Mouse (Mus musculus): ENCODE results near the gene Rapgef5. TPM values are rescaled to one million over a fixed set of nuclear protein-coding genes. Genes with fewer than 3 reads are reported as not detected.

Gene Rapgef5
- polyA plus RNA-seq, 1 experiment from 2014 or later, result 6.3 TPM

DNA sequence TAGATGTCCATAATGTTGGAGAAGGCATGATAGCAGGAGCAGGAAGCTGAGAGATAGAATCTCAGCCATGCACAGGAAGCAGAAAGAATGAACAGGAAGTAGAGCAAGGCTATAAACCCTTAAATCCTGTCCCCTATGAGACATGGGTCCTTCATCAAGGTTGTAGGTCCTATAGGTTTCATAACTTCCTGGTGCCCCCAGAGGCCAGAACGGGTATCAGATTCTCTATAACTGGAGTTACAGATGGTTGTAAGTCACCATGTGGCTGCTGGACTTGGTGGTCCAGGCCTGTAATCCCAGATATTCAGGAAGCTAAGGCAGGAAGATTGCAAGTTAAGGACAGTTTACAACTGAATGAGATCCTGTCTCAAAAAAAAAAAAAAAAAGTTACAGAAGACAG lies 8.5 kb upstream of the Rapgef5 start:
- WGBS, result 54% methylated on average over 1 of the region's 1 CpGs
- Histone ChIP-seq H3K36me3 (no peaks in the 10 kb centered on the region), H3K4me1 (no peaks in the 10 kb centered on the region; the same call in 1 of the 2 replicates), H3K27me3 (ENCODE audit: low read depth, poor library complexity, severe bottlenecking) (no peaks in the 10 kb centered on the region), H3K9me3 (replicated peaks) (no peaks in the 10 kb centered on the region), H3K27ac (no peak overlapping the region), H3K4me3 (no peak overlapping the region)
- DNase-seq (ENCODE audit: low spot score), result no peak

DNA sequence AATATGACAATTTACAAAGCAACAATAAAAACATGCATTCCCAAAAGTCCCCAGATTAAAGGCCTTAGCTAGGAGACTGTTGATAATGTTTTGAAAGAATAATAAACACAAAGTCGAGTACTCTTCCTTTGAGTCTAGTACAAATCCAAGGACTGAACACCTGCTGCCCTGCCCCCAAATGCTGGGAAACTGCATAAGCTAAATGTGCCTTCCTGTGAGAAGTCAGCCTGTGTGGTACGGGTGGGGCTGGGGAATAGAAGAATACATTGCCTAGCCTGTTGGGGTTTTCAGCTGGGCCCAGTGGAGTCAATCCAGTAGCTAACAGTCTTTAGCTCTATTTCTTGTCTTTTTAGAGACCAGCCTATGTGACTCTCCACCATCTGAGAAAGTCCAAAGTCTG lies 6.4 kb upstream of the Rapgef5 start:
- DNase-seq (ENCODE audit: low spot score), result no peak
- Histone ChIP-seq H3K9me3 (replicated peaks) (no peaks in the 10 kb centered on the region), H3K4me3 (no peak overlapping the region), H3K27me3 (ENCODE audit: low read depth, poor library complexity, severe bottlenecking) (no peaks in the 10 kb centered on the region), H3K36me3 (no peaks in the 10 kb centered on the region), H3K4me1 (peaks cover 6% of the 10 kb centered on the region; the same call in 1 of the 2 replicates), H3K27ac (no peak overlapping the region)
- WGBS, result 68% methylated on average over 2 of the region's 2 CpGs

DNA sequence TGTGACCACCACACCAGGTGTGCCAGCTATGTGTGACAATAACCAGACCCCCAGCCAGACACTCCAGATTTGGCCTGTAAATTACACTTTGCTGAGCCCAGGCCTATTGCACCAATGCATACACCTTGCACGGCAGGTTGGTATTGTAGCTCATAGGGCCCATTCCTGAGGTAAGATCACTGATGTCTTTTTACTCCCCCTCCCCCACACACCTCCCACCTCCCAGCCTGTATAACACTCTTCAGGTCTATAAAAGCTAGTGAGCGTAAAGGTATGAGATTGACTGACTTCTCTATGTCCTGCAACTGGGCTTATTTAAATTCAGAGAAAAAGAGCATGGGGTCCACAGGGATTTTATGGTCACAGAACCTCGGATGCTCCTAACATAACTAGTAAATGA lies 3.8 kb upstream of the Rapgef5 start:
- no peaks in the 10 kb centered on the region for H3K36me3 ChIP-seq
- 86% methylated on average over 3 of the region's 3 CpGs for WGBS
- no peak for DNase-seq (ENCODE audit: low spot score)
- H3K9me3 ChIP-seq (replicated peaks), result no peaks in the 10 kb centered on the region
- peaks cover 6% of the 10 kb centered on the region; the same call in 1 of the 2 replicates for H3K4me1 ChIP-seq
- H3K4me3 ChIP-seq, result no peak overlapping the region
- no peaks in the 10 kb centered on the region for H3K27me3 ChIP-seq (ENCODE audit: low read depth, poor library complexity, severe bottlenecking)
- no peak overlapping the region for H3K27ac ChIP-seq

DNA sequence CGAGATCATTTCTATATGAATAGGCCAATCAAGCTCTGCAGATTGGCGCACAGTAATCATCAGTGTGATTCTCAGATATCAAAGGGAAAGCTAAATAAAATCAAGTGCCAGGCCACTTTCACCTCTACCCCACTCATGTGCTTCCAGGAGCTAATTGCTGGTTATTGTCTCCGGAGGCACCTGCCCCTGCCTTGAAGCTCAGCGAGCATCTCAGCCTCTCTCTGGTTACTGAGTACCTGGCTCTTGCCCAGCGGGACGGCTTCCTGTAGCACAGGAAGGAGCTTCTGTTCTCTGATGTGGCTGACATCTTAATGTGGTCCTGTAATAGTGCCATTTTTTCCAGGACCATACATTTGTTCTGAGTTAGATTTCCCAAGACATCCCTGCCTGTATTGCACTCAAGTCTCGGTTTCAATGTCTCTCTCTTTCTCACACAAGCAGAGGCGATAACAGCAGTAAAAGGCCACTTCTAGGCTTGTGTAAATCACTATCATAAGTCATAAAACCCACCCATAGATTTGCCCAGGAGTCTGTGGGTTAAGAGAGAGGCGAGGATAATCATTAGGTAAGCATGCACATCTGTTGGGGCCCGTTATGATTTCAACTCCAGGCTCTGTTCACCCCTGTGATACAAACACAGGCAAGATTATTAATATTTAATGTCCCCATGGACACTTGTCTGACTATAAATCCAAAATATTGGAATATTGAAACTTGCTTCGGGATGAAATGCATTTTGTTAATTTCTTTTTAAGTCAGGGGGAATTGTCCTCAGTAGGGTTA lies 2.9 kb upstream of the Rapgef5 start:
- peaks cover 6% of the 10 kb centered on the region; the same call in 1 of the 2 replicates for H3K4me1 ChIP-seq
- no peaks in the 10 kb centered on the region for H3K27me3 ChIP-seq (ENCODE audit: low read depth, poor library complexity, severe bottlenecking)
- H3K4me3 ChIP-seq, result no peak overlapping the region
- H3K27ac ChIP-seq, result no peak overlapping the region
- H3K9me3 ChIP-seq (replicated peaks), result no peaks in the 10 kb centered on the region
- H3K36me3 ChIP-seq, result no peaks in the 10 kb centered on the region
- 72% methylated on average over 11 of the region's 11 CpGs for WGBS
- no peak for DNase-seq (ENCODE audit: low spot score)

DNA sequence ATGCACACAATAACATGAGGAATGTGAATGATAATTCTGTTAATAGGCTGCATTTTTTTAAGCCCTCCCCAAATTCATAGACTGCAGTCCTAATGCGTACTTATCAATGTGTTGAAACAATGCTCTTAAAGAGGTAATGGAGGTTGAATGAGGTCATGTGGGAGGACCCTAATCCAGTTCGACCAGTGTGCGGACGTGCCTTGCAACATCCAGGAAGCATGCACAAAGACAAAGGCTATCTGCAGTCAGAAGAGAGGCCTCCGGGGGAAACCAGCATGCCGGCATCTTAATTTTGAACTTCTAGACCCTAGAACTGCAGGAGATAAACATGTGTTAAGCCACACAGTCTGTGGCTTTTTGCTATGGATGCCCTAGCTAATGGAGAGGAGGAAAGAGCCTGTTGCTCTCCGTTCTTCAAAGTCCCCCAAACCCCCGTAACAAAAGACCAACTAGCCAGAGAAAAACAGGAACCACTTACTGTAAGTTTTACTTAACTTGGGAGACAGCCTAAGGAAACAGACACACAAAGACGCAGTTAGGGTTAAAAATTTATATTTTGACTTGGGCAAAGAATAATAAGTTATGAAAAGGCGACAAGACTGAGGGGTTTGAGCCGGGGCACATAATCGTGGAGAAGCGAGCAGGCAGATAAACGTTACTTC lies 1.1 kb downstream of the Rapgef5 start:
- no peaks in the 10 kb centered on the region for H3K36me3 ChIP-seq
- H3K27ac ChIP-seq, result no peak overlapping the region
- H3K4me1 ChIP-seq, result peaks cover 13% of the 10 kb centered on the region; the same call in 1 of the 2 replicates
- H3K9me3 ChIP-seq (replicated peaks), result no peaks in the 10 kb centered on the region
- no peak for DNase-seq (ENCODE audit: low spot score)
- H3K27me3 ChIP-seq (ENCODE audit: low read depth, poor library complexity, severe bottlenecking), result no peaks in the 10 kb centered on the region
- 86% methylated on average over 14 of the region's 14 CpGs for WGBS
- no peak overlapping the region for H3K4me3 ChIP-seq

DNA sequence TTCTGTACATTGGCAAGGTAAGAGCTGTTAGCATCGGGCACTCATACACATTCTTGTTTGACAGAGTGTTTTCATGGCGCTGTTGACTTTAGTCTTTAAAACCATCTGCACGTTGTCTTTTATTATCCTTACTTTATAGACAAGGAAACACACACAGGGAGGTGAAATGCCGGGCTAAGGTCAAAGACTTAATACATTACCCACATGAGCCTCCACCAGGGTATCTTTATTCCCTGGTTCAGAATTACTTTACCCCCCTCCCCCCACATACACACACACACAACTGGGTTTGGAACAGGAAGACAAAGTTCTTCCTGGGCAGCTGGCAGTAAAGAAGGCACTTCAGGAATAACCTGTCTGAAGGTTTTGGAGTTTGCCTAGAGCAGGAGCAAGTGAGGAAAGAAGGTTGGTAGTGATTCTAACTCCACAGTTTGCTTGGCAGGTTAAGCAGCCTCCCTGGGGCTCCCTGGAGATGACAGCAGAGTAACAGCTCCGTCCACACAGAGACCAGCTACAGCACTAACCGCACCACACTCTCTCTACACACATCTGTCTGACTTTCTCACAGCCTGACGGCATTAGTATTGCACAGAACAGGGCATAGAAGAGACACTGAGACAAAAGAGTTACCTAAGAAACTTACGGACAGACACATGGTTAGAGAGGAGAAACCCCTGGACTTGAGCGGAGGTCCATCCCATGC lies 8.2 kb downstream of the Rapgef5 start:
- whole genome bisulfite sequencing, result 72% methylated on average over 9 of the region's 9 CpGs
- H3K27ac ChIP-seq, result no peak overlapping the region
- H3K4me3 ChIP-seq, result no peak overlapping the region
- no peaks in the 10 kb centered on the region for H3K27me3 ChIP-seq (ENCODE audit: low read depth, poor library complexity, severe bottlenecking)
- no peaks in the 10 kb centered on the region for H3K9me3 ChIP-seq (replicated peaks)
- peaks cover 13% of the 10 kb centered on the region; the same call in 1 of the 2 replicates for H3K4me1 ChIP-seq
- DNase-seq (ENCODE audit: low spot score), result no peak
- no peaks in the 10 kb centered on the region for H3K36me3 ChIP-seq

DNA sequence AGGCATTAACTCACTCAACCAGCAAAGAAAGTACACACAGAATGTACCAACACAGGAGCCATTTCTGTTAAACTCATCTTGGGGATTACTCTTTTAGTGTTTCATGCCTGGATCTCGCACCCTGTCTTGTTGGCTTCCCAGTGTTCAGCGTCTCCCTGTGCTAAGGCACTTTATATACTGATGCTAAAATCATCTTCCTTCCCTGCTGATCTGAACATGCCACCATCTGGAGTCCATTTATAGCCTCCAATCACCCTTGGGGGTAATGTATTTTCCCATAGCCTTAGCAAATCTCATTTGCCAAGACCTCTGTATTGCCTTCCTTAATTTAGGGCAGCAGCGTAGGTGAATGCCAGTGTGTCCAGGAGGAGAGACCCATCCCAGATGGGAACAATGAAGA lies 11.6 kb downstream of the Rapgef5 start:
- no peak overlapping the region for H3K4me3 ChIP-seq
- peaks cover 7% of the 10 kb centered on the region; the same call in 1 of the 2 replicates for H3K4me1 ChIP-seq
- H3K27me3 ChIP-seq (ENCODE audit: low read depth, poor library complexity, severe bottlenecking), result peaks cover 15% of the 10 kb centered on the region
- no peaks in the 10 kb centered on the region for H3K36me3 ChIP-seq
- DNase-seq (ENCODE audit: low spot score), result no peak
- H3K27ac ChIP-seq, result no peak overlapping the region
- WGBS, result 84% methylated on average over 3 of the region's 3 CpGs
- H3K9me3 ChIP-seq (replicated peaks), result no peaks in the 10 kb centered on the region

DNA sequence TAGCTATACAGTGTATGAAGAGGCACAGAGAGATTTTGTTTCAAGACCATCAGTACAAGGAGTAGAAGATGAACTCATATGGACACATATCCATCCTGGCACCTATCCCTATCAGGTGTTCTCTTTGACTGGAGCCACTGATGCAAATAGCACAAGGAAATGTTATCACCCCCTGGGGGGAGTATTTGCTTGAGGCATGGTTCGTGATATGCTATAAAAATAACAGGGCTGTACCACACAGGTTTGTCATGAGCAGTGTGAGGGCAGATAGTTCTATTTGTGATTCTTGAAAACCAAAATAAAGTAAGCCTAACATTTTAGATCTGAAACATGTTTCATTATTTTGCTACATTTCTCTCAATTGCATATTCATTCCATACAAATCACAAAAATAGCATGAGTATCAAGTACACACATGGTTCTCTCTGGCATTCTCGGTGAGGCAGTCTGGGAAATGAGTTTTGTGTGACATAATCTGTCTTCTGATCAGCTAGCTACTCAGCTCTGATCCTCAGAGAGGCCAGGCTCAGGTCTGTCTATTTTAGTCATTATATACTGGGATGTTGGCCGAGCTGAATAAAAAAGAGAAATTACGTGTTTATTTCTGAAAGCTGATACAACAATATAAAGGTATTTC lies 12.3 kb downstream of the Rapgef5 start:
- H3K4me1 ChIP-seq, result peaks cover 10% of the 10 kb centered on the region
- no peaks in the 10 kb centered on the region for H3K36me3 ChIP-seq
- peaks cover 22% of the 10 kb centered on the region for H3K27me3 ChIP-seq (ENCODE audit: low read depth, poor library complexity, severe bottlenecking)
- H3K27ac ChIP-seq, result no peak overlapping the region
- no peak overlapping the region for H3K4me3 ChIP-seq
- WGBS, result 84% methylated on average over 4 of the region's 4 CpGs
- no peaks in the 10 kb centered on the region for H3K9me3 ChIP-seq (replicated peaks)
- DNase-seq (ENCODE audit: low spot score), result no peak

DNA sequence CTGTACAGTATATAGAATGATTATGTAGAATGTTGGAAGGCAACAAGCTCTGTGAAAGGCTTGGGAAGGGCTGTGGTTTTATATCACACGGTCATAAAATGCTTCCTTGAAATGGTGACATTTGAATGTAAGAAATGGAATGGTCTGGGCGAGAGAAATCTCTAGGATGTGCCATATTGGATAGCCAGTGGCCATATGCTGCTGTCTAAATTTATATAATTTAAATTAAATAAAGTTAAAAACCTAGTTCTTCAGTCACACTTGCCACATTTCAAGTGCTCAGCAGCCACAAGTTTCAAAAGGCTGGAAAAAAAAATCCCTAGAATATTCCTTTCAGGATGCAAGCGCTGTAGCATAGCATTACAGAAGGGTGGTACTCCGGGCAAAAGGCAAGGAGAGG lies 14.8 kb downstream of the Rapgef5 start:
- 90% methylated on average over 4 of the region's 4 CpGs for WGBS
- Histone ChIP-seq H3K36me3 (no peaks in the 10 kb centered on the region), H3K9me3 (replicated peaks) (no peaks in the 10 kb centered on the region), H3K4me3 (no peak overlapping the region), H3K4me1 (peaks cover 14% of the 10 kb centered on the region), H3K27me3 (ENCODE audit: low read depth, poor library complexity, severe bottlenecking) (peaks cover 47% of the 10 kb centered on the region), H3K27ac (no peak overlapping the region)
- DNase-seq (ENCODE audit: low spot score), result no peak

DNA sequence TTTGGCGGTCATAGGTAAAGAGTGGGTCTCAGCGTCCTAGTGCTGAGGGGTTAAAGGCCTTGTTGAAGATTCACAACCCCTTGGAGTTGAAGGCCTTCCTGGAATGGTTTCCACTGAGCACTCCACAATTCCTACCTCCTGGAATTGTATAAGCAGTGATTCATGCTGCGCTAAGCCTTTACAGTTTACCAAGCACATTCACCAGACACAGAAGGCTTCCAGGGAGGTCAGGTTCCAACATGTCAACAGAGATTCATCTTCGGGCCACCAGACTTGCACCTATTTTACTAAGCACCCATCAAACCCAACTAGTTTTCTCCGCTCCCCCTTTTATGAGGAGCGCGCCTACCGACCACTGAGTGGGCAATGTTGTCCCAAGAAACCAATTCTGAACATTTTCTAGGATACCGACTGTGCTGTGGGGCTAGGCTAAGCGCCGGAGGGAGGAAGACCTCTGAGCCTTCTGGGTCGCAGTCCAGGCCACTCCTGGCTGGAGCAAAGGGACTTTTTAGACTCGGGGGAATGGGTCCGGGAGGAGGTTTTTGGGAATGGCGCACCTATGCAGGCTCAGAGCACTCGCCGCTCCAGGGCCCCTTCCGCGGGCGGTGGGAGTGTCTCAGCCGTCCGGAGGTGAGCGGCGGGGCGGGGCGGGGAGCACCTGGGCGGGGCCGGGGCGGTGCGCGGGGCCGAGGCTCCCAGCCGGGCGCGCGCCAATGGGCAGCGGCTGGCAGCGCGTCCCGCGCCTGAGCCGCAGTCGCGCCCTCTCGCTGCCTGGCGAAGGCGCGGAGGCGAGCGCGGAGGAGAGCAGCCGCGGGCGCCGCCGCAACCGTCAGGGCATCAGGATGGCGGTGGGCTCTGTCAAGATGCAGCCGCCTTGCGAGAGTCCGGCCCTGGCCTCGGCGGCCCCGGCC lies 17.2 kb downstream of the Rapgef5 start:
- H3K4me3 ChIP-seq, result peak overlapping the region; percentile 75
- peak overlapping the region; percentile 78 for H3K27ac ChIP-seq
- H3K27me3 ChIP-seq (ENCODE audit: low read depth, poor library complexity, severe bottlenecking), result peaks cover 51% of the 10 kb centered on the region
- H3K4me1 ChIP-seq, result peaks cover 14% of the 10 kb centered on the region
- DNase-seq (ENCODE audit: low spot score), result peak; percentile 79
- 3% methylated on average over 62 of the region's 64 CpGs for WGBS
- H3K9me3 ChIP-seq (replicated peaks), result no peaks in the 10 kb centered on the region
- H3K36me3 ChIP-seq, result no peaks in the 10 kb centered on the region

DNA sequence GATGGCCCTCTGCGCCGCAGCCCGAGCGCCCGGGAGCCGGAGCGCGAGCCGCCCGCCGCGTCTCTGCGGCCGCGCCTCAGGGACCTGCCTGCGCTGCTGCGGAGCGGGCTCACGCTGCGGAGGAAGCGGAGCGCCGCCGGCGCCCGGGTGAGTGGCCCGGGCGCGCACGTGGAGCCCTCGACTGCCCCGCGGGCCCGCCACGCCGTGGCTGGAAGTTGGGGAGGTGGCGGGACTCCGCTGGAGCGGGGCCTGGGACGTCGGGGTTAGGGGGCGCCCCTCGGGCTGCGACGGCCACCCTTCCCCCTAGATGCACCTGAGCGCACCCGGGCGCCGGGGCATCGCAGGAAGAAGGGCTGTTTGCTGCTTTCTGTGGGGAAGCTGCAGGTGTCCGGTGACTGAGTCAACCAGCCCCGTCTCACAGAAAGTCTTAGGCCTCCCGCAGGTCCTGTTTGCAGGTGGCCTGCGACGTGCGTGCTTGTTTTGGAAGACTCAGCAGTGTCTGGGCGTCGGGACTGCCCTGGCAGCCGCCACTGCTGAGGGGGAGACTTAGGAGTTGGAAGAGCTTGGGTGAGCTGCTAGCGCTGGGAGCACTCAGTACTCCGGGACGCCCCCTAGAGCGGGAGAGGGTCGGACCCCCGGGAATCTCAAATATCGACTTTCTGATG lies 17.9 kb downstream of the Rapgef5 start:
- WGBS, result under 1% methylated on average over 62 of the region's 66 CpGs
- DNase-seq (ENCODE audit: low spot score), result peak; percentile 66
- no peaks in the 10 kb centered on the region for H3K9me3 ChIP-seq (replicated peaks)
- H3K4me3 ChIP-seq, result peak overlapping the region; percentile 75
- peaks cover 51% of the 10 kb centered on the region for H3K27me3 ChIP-seq (ENCODE audit: low read depth, poor library complexity, severe bottlenecking)
- peak overlapping the region; percentile 78 for H3K27ac ChIP-seq
- peaks cover 14% of the 10 kb centered on the region for H3K4me1 ChIP-seq
- no peaks in the 10 kb centered on the region for H3K36me3 ChIP-seq

Measured in limb, embryonic 10.5 days (tissue).